24 mouse cellular contexts compared by ENCODE assay signal in genomic region chr8:118238156-118238555, GRCm38 (mm10). TPM values are rescaled to one million over a fixed set of nuclear protein-coding genes. Genes with fewer than 3 reads are reported as not detected.
A peak's percentile ranks its signal among the peaks of the same experiment; 100 is the strongest.
DNase-seq lines count a peak whose midpoint lies in the region; ATAC-seq and TF ChIP-seq lines count a peak whose summit lies in the region.
"Had no signal": no experiment of that assay in that cellular context is flagged by ENCODE, and none has a peak within 500 bp of the region (broad histone marks: within the 10 kb centered on the region; RNA-seq: fewer than 3 reads in every experiment).

No protein-coding gene starts in this region.

- H3K27ac ChIP-seq in kidney, postnatal 0 days = no peak overlapping the region
- H3K27ac ChIP-seq in kidney, embryonic 16.5 days (ENCODE audit: low read length) = no peak overlapping the region
- H3K27ac ChIP-seq: forebrain, embryonic 10.5 days; forebrain, embryonic 13.5 days; heart, embryonic 15.5 days; hindbrain, embryonic 10.5 days; hindbrain, embryonic 13.5 days; intestine, embryonic 15.5 days had no signal

- ATAC-seq in kidney, postnatal 0 days (replicated peaks; ENCODE audit: low FRiP score, low read depth) = no peak
- no peak for ATAC-seq in kidney, embryonic 16.5 days (ENCODE audit: low FRiP score, low TSS enrichment)
- ATAC-seq: activated CD4-positive, CD25-positive, alpha-beta regulatory T cell, adult 4 months; forebrain, embryonic 13.5 days; hindbrain, embryonic 16.5 days; intestine, embryonic 15.5 days had no signal

- H3K4me1 ChIP-seq in kidney, postnatal 0 days (replicated peaks; ENCODE audit: insufficient read depth, low read length) = no peaks in the 10 kb centered on the region
- H3K4me1 ChIP-seq in kidney, embryonic 16.5 days (ENCODE audit: insufficient read depth, low read length) = no peaks in the 10 kb centered on the region
- H3K4me1 ChIP-seq: forebrain, embryonic 10.5 days; forebrain, embryonic 13.5 days; hindbrain, embryonic 10.5 days; hindbrain, embryonic 13.5 days; intestine, embryonic 15.5 days had no signal

- H3K4me3 ChIP-seq in kidney, postnatal 0 days (replicated peaks; ENCODE audit: low read depth, low read length) = no peak overlapping the region
- H3K4me3 ChIP-seq in kidney, embryonic 16.5 days (ENCODE audit: low read length) = no peak overlapping the region
- H3K4me3 ChIP-seq: forebrain, embryonic 10.5 days; forebrain, embryonic 13.5 days; heart, embryonic 12.5 days; heart, embryonic 15.5 days; hindbrain, embryonic 10.5 days; hindbrain, embryonic 13.5 days; intestine, embryonic 15.5 days had no signal

- TF ChIP-seq CTCF in kidney, postnatal 0 days (IDR thresholded peaks at IDR 0.05; ENCODE audit: low read depth) = no peak

- 60% methylated on average over 5 of the region's 5 CpGs for WGBS in kidney, postnatal 0 days
- WGBS in kidney, embryonic 16.5 days = 58% methylated on average over 5 of the region's 5 CpGs

- no peak overlapping the region for H3K9ac ChIP-seq in kidney, postnatal 0 days (ENCODE audit: low read depth, low read length)
- H3K9ac ChIP-seq in kidney, embryonic 16.5 days (replicated peaks; ENCODE audit: low read length) = no peak overlapping the region
- H3K9ac ChIP-seq: forebrain, embryonic 13.5 days; heart, embryonic 12.5 days; heart, embryonic 15.5 days; hindbrain, embryonic 13.5 days; intestine, embryonic 15.5 days had no signal

- DNase-seq in adrenal gland, adult 8-10 months = peak; percentile 30
- no peak for DNase-seq in adrenal gland, postnatal 4 days (ENCODE audit: low spot score in 2 of 2)
- DNase-seq in kidney, postnatal 0 days (ENCODE audit: low spot score) = peak; percentile 11
- DNase-seq in adrenal gland, postnatal 14 days = peak; percentile 21
- DNase-seq in frontal cortex, adult 2 months (ENCODE audit: extremely low spot score in 1 of 2, low spot score in 1 of 2) = no peak
- DNase-seq in ovary, postnatal 10 days (ENCODE audit: low spot score) = no peak
- DNase-seq: cerebellum, adult 18-20 months; cerebellum, adult 9-10 months; cerebellum, postnatal 14 days; gastrocnemius, postnatal 10 days; gastrocnemius, postnatal 36 days; heart, postnatal 10 days; kidney, adult 11 months; kidney, adult 8-10 months had no signal

- H3K4me2 ChIP-seq in kidney, postnatal 0 days (ENCODE audit: low read length) = no peak overlapping the region
- H3K4me2 ChIP-seq in kidney, embryonic 16.5 days (replicated peaks; ENCODE audit: low read depth, low read length) = no peak overlapping the region
- H3K4me2 ChIP-seq: forebrain, embryonic 13.5 days; heart, embryonic 12.5 days; heart, embryonic 15.5 days; hindbrain, embryonic 13.5 days; intestine, embryonic 15.5 days had no signal

- H3K9me3 ChIP-seq in kidney, postnatal 0 days (replicated peaks; ENCODE audit: low read length) = no peaks in the 10 kb centered on the region
- H3K9me3 ChIP-seq in kidney, embryonic 16.5 days (ENCODE audit: low read length) = no peaks in the 10 kb centered on the region
- H3K9me3 ChIP-seq: forebrain, embryonic 10.5 days; forebrain, embryonic 13.5 days; heart, embryonic 12.5 days; heart, embryonic 15.5 days; hindbrain, embryonic 10.5 days; hindbrain, embryonic 13.5 days; intestine, embryonic 15.5 days had no signal

- no peaks in the 10 kb centered on the region for H3K27me3 ChIP-seq in kidney, postnatal 0 days (ENCODE audit: insufficient read depth, low read length)
- no peaks in the 10 kb centered on the region for H3K27me3 ChIP-seq in kidney, embryonic 16.5 days (ENCODE audit: insufficient read depth, low read length)
- H3K27me3 ChIP-seq: forebrain, embryonic 13.5 days; heart, embryonic 12.5 days; heart, embryonic 15.5 days; hindbrain, embryonic 13.5 days; intestine, embryonic 15.5 days had no signal

- H3K36me3 ChIP-seq in kidney, postnatal 0 days (ENCODE audit: insufficient read depth, low read length) = no peaks in the 10 kb centered on the region
- H3K36me3 ChIP-seq in kidney, embryonic 16.5 days (ENCODE audit: insufficient read depth, low read length) = no peaks in the 10 kb centered on the region
- H3K36me3 ChIP-seq: forebrain, embryonic 10.5 days; heart, embryonic 12.5 days; heart, embryonic 15.5 days; hindbrain, embryonic 10.5 days; hindbrain, embryonic 13.5 days; intestine, embryonic 15.5 days had no signal

RNA-seq across cellular contexts. Expression of gene Cdh13, which starts 45.4 kb away (rescaled TPM):
- 10 to 100 TPM in 1 of 4 experiments, 1 to 10 TPM in 3; 6.9 to 11.9 (median 7.5) TPM for total RNA-seq in adrenal gland, adult 8-10 months (2022)
- total RNA-seq in adrenal gland, postnatal 4 days (2021) = 10 to 100 TPM in 1 of 2 experiments, 1 to 10 TPM in 1; 9.0 to 11.0 TPM
- 3.9 and 4.1 TPM in 2 replicates for polyA plus RNA-seq in kidney, postnatal 0 days (2015; fragmentation: Nextera tagmentation; extraction: Ambion mirVana)
- 2.0 and 2.1 TPM in 2 replicates for polyA plus RNA-seq in kidney, embryonic 16.5 days (2015; fragmentation: Nextera tagmentation; extraction: Ambion mirVana)
- 19.8 and 27.9 TPM in 2 replicates for total RNA-seq in adrenal gland, postnatal 14 days (2021)
- polyA plus RNA-seq in frontal cortex, adult 2 months (2012; rRNA removed) = 39.9 and 44.9 TPM in 2 replicates

Comparison
In these comparisons a context has a peak if more than half of its experiments do, and no peak if none do; other contexts are left out.
1. DNase-seq: peak in adrenal gland, adult 8-10 months (single experiment), kidney, postnatal 0 days (single experiment) and adrenal gland, postnatal 14 days (single experiment); none in adrenal gland, postnatal 4 days (0 of 2), frontal cortex, adult 2 months (0 of 2) and ovary, postnatal 10 days (single experiment).